Mouse (Mus musculus) heart, postnatal 0 days (tissue): ENCODE data around the gene Kmt2e.

Experiments used
- CTCF ChIP-seq: IDR thresholded peaks from 2 replicates; pipeline ENCODE4 v1.5.1; 2016; ENCODE audit warnings: antibody characterized with exemption, control low read depth, low read depth
- EP300 ChIP-seq: IDR thresholded peaks from 2 replicates; pipeline ENCODE4 v1.6.1; 2016; ENCODE audit warnings: antibody characterized with exemption, low read depth

DNA sequence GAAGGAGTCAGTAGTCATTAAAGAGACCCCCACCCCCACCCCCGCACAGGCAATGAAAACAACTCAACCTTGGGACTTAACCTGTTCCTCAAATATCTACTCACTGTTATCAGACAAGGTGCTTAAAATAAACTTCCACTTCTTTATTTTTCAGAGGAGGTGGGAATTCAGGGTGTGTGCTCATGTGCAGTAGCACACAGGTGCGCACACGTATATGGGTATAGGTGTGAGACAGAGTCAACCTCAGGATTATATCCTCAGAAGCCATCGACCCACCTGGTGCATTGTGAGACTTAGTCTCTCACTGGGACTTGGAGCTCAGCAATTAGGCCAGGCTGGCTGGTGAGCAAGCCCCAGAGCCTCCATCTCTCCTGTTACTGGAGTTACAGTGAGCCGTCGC, 96.9 kb downstream of the Kmt2e start:
- TF ChIP-seq EP300, result no peak
- TF ChIP-seq CTCF, result no peak
